Mouse (Mus musculus): Measurements from ENCODE around the gene Tm9sf4.

The Tm9sf4 gene

GRCm38 (mm10) chr2:153157270-153157669 lies 3.8 kb upstream of the Tm9sf4 start:
- DNase-seq (ENCODE audit: extremely low read depth, low read depth), result no peak

- no peak for DNase-seq (ENCODE audit: extremely low read depth, low read depth)
These were observed 970 bp upstream of the Tm9sf4 start for GRCm38 (mm10) chr2:153160133-153160532.

- peak; percentile 63 for DNase-seq (ENCODE audit: extremely low read depth, low read depth)
These were observed 579 bp downstream of the Tm9sf4 start for GRCm38 (mm10) chr2:153161684-153162080.

GRCm38 (mm10) chr2:153167136-153167535 lies 6.0 kb downstream of the Tm9sf4 start:
- no peak for DNase-seq (ENCODE audit: extremely low read depth, low read depth)

GRCm38 (mm10) chr2:153168134-153168820 lies 7.2 kb downstream of the Tm9sf4 start:
- peak; percentile 73 for DNase-seq (ENCODE audit: extremely low read depth, low read depth)

- DNase-seq (ENCODE audit: extremely low read depth, low read depth), result no peak
These were observed 9.6 kb downstream of the Tm9sf4 start for GRCm38 (mm10) chr2:153170490-153171224.

GRCm38 (mm10) chr2:153171966-153172365 lies 10.9 kb downstream of the Tm9sf4 start:
- no peak for DNase-seq (ENCODE audit: extremely low read depth, low read depth)

GRCm38 (mm10) chr2:153175995-153176570 lies 15.0 kb downstream of the Tm9sf4 start:
- no peak for DNase-seq (ENCODE audit: extremely low read depth, low read depth)

GRCm38 (mm10) chr2:153177188-153177587 lies 16.1 kb downstream of the Tm9sf4 start:
- DNase-seq (ENCODE audit: extremely low read depth, low read depth), result no peak

GRCm38 (mm10) chr2:153179126-153179860 lies 18.2 kb downstream of the Tm9sf4 start:
- DNase-seq (ENCODE audit: extremely low read depth, low read depth), result no peak

GRCm38 (mm10) chr2:153179961-153180360 lies 18.9 kb downstream of the Tm9sf4 start:
- DNase-seq (ENCODE audit: extremely low read depth, low read depth), result no peak

- DNase-seq (ENCODE audit: extremely low read depth, low read depth), result peak; percentile 77
These were observed 25.1 kb downstream of the Tm9sf4 start for GRCm38 (mm10) chr2:153186176-153186591.

GRCm38 (mm10) chr2:153187848-153188247 lies 26.7 kb downstream of the Tm9sf4 start:
- DNase-seq (ENCODE audit: extremely low read depth, low read depth), result peak; percentile 24

- peak; percentile 88 for DNase-seq (ENCODE audit: extremely low read depth, low read depth)
These were observed 30.1 kb downstream of the Tm9sf4 start for GRCm38 (mm10) chr2:153191242-153191641.

- DNase-seq (ENCODE audit: extremely low read depth, low read depth), result peak; percentile 76
These were observed 33.2 kb downstream of the Tm9sf4 start for GRCm38 (mm10) chr2:153194255-153194654.

- DNase-seq (ENCODE audit: extremely low read depth, low read depth), result no peak
These were observed 37.4 kb downstream of the Tm9sf4 start for GRCm38 (mm10) chr2:153198485-153198884.

- DNase-seq (ENCODE audit: extremely low read depth, low read depth), result peak; percentile 78
These were observed 38.0 kb downstream of the Tm9sf4 start for GRCm38 (mm10) chr2:153199114-153199513.

GRCm38 (mm10) chr2:153202766-153203165 lies 41.7 kb downstream of the Tm9sf4 start:
- no peak for DNase-seq (ENCODE audit: extremely low read depth, low read depth)

GRCm38 (mm10) chr2:153208149-153208548 lies 47.0 kb downstream of the Tm9sf4 start:
- DNase-seq (ENCODE audit: extremely low read depth, low read depth), result no peak

GRCm38 (mm10) chr2:153209286-153209685 lies 48.2 kb downstream of the Tm9sf4 start:
- no peak for DNase-seq (ENCODE audit: extremely low read depth, low read depth)

GRCm38 (mm10) chr2:153211451-153211850 lies 50.3 kb downstream of the Tm9sf4 start:
- no peak for DNase-seq (ENCODE audit: extremely low read depth, low read depth)

GRCm38 (mm10) chr2:153213351-153213750 lies 52.2 kb downstream of the Tm9sf4 start:
- DNase-seq (ENCODE audit: extremely low read depth, low read depth), result no peak

Data from MEL-GATA-1-ER (cell line).